Mouse (Mus musculus): ENCODE data around the gene Mdk.

DNA sequence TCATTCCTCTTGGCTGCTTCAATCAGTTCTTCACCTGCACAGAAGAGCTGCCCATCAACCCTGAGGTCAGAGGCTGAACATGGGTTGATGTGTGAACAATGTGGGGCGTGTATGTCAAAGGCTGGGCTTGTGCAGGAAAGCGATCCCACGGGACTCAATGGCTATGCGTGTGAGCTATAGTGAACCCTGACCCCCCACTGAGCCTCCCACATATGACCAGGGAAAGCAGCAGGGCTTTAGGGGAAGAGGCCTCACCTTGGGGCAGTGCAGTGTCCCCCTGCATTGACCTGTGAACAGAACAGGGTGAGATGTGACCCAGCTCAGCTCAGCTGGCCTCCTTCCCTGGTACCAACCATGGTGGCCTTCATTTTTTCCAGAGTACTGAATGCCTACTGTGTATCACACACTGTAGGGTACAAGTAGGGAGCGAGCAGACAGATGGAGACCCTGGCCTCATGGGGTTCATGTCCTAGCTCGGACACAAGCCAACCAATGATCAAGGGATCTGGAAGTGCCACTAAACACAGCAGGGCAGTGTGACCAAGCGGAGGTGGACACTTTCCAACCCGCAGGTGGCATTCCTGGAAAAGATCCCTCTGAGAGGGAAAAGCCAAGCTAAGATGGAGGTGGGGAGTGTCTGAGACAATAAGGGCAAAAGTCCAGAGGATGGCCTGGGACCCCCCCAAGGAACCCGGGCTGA, 2.9 kb upstream of the Mdk start:
- TF ChIP-seq CTCF (IDR thresholded peaks at IDR 0.05; ENCODE audit: low read depth), result no peak
- no peak for TF ChIP-seq EP300 (IDR thresholded peaks at IDR 0.05; ENCODE audit: low read depth)
